ENCODE assay signal across 31 mouse cellular contexts in the genomic region with DNA sequence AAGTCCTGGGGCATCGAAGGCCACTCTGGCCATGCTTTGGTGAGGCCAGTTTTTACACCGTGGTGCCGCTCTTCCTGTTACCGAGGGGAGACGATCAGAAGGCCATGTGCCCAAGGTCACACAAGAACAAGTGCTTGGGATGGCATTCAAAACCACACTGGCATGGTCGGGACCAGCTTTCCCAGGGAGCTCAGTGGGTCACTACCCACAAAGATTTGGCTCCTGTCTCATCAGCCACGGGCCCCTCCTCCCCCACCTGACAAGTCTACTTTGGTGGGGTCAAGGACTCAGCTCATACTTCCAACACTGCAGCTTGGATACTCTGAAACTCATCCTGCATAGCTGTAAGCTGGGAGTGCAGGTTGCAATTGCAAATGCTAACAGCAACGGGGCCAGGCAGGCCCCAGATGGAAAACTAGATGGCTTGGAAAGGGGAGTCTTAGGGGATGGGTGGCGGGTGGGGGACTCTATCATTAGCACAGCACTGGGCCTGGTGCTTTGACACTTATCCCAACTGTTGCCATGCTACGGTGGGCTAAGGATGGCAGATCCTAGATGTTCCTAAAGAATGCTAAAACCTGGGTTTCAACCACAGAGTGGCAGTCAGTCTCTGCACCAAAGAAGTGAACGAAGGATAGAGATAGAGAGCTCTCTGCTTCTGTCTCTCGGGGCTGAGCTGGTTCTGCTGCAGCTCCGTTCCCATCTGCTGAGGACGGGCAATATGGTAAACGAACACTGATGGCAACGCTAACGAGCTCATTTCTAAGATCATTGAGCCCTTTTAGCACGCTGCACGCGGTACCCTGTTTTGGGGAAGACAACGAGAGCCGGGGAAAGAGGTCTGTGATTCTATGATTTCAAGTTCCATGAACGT. TPM values are rescaled to one million over a fixed set of nuclear protein-coding genes. Genes with fewer than 3 reads are reported as not detected.
DNase-seq lines count a peak whose midpoint lies in the region; ATAC-seq and TF ChIP-seq lines count a peak whose summit lies in the region.
"Had no signal": no experiment of that assay in that cellular context is flagged by ENCODE, and none has a peak within 500 bp of the region (broad histone marks: within the 10 kb centered on the region; RNA-seq: fewer than 3 reads in every experiment).

No protein-coding gene starts in this region.

- no peak for TF ChIP-seq POLR2A in brain, embryonic 14.5 days (IDR thresholded peaks at IDR 0.05; ENCODE audit: borderline replicate concordance, extremely low read depth, insufficient read depth, insufficient read length, poor library complexity, severe bottlenecking)

- intact Hi-C loops in left cerebral cortex, adult 2 months (cut with DNase I) = no loop called here

- peak; percentile 29 for DNase-seq in adrenal gland, adult 8-10 months
- no peak for DNase-seq in adrenal gland, adult 18-20 months (ENCODE audit: low spot score in 2 of 2)
- DNase-seq in frontal cortex, postnatal 10 days (ENCODE audit: low spot score in 2 of 2) = no peak
- DNase-seq in left cerebral cortex, adult 2 months (ENCODE audit: extremely low spot score in 1 of 2, low spot score in 2 of 2) = no peak
- no peak for DNase-seq in left cerebral cortex, adult 8-10 months (ENCODE audit: low spot score in 2 of 2)
- DNase-seq in brain, embryonic 14.5 days (ENCODE audit: low read depth) = peak; percentile 20
- no peak for DNase-seq in gastrocnemius, adult 8-10 months (ENCODE audit: low spot score in 2 of 2)
- DNase-seq: cerebellum, adult 8-10 months; cerebellum, postnatal 25 days; gastrocnemius, postnatal 36 days; heart, adult 18-20 months; heart, postnatal 36 days; kidney, adult 9 months; kidney, postnatal 10 days; left cerebral cortex, postnatal 4 days; lung, postnatal 10 days; midbrain, embryonic 14.5 days; thymus, postnatal 4 days had no signal

- no peak overlapping the region for H3K4me3 ChIP-seq in left cerebral cortex, adult 2 months
- H3K4me3 ChIP-seq: embryonic facial prominence, embryonic 10.5 days; embryonic facial prominence, embryonic 15.5 days; hindbrain, embryonic 12.5 days; liver, embryonic 12.5 days; neural tube, embryonic 15.5 days had no signal

- no peak for TF ChIP-seq CTCF in left cerebral cortex, adult 2 months (IDR thresholded peaks at IDR 0.05)
- TF ChIP-seq CTCF in brain, embryonic 14.5 days (IDR thresholded peaks at IDR 0.05; ENCODE audit: borderline replicate concordance, extremely low read depth, insufficient read depth, insufficient read length) = no peak

- peak overlapping the region; percentile 30 for H3K27ac ChIP-seq in left cerebral cortex, adult 2 months
- H3K27ac ChIP-seq: embryonic facial prominence, embryonic 10.5 days; embryonic facial prominence, embryonic 15.5 days; hindbrain, embryonic 12.5 days; liver, embryonic 12.5 days; macrophage; neural tube, embryonic 15.5 days had no signal

- 0 out of 2 replicates have a peak, but pooled peaks have one; percentile 1 for ATAC-seq in frontal cortex, adult (ENCODE audit: low TSS enrichment)
- ATAC-seq: intestine, postnatal 0 days; liver, embryonic 12.5 days had no signal

RNA-seq across cellular contexts. Expression of gene Fndc9, which starts 9.6 kb away (rescaled TPM):
- not detected for total RNA-seq in adrenal gland, adult 8-10 months (2022)
- total RNA-seq in adrenal gland, adult 18-20 months (2021) = not detected
- 1 to 10 TPM; 4.9 to 5.2 TPM for total RNA-seq in left cerebral cortex, adult 2 months (2021)
- 1 to 10 TPM; 3.6 to 5.7 (median 4.2) TPM for total RNA-seq in left cerebral cortex, adult 8-10 months (2022)
- 1.3 and 2.6 TPM in 2 replicates for polyA plus RNA-seq in brain, embryonic 14.5 days (2012; rRNA removed)
- not detected for total RNA-seq in gastrocnemius, adult 8-10 months (2022)
- total RNA-seq: gastrocnemius, adult 18-20 months; gastrocnemius, postnatal 36 days; heart, adult 18-20 months; heart, postnatal 36 days; megakaryocyte-erythroid progenitor cell, adult 5-6 weeks had no signal
- polyA plus RNA-seq: heart, embryonic 11.5 days; large intestine, adult 2 months; liver, embryonic 12.5 days; macrophage; small intestine, adult 2 months had no signal

Comparison
In these comparisons a context has a peak if more than half of its experiments do, and no peak if none do; other contexts are left out.
1. DNase-seq: peak in adrenal gland, adult 8-10 months (single experiment) and brain, embryonic 14.5 days (single experiment); none in adrenal gland, adult 18-20 months (0 of 2), frontal cortex, postnatal 10 days (0 of 2), left cerebral cortex, adult 2 months (0 of 2), left cerebral cortex, adult 8-10 months (0 of 2) and gastrocnemius, adult 8-10 months (0 of 2).
2. RNA of gene Fndc9, which starts 9.6 kb away (total RNA-seq): 4.9 to 5.2 TPM in left cerebral cortex, adult 2 months and 3.6 to 5.7 TPM in left cerebral cortex, adult 8-10 months; not detected in adrenal gland, adult 8-10 months, not detected in adrenal gland, adult 18-20 months and not detected in gastrocnemius, adult 8-10 months; every median in the first group is over 4 times any median in the second.